Mouse (Mus musculus) liver, adult 2 months (tissue): ENCODE measurements around the gene Fam76a. TPM values are rescaled to one million over a fixed set of nuclear protein-coding genes. Genes with fewer than 3 reads are reported as not detected.

ENCODE experiments used
- DNase-seq: peaks from one replicate; pipeline ENCODE4 v3.0.0-alpha.2; 2011; ENCODE audit warnings: low read depth, low spot score; ENCODE audit errors: extremely low read depth
- H3K27ac ChIP-seq: fragments of 200-500 bp; replicated peaks from 2 replicates; pipeline ENCODE4 v1.5.1; 2012; ENCODE audit warnings: low read depth, mild to moderate bottlenecking, control low read depth, inconsistent platforms, low read length; ENCODE audit not compliant: insufficient read depth
- H3K27me3 ChIP-seq: fragments of 200-500 bp; 2 replicates; pipeline ENCODE4 v1.6.1; 2012; ENCODE audit warnings: mild to moderate bottlenecking, moderate library complexity, low read length, inconsistent platforms; ENCODE audit not compliant: control insufficient read depth, insufficient read depth
- H3K36me3 ChIP-seq: fragments of 200-500 bp; 2 replicates; pipeline ENCODE4 v1.6.1; 2012; ENCODE audit warnings: low read length, inconsistent platforms; ENCODE audit not compliant: control insufficient read depth, insufficient read depth
- H3K4me1 ChIP-seq: fragments of 200-500 bp; 2 replicates; pipeline ENCODE4 v1.6.1; 2011; ENCODE audit warnings: low read length; ENCODE audit not compliant: control insufficient read depth, insufficient read depth
- H3K4me3 ChIP-seq: fragments of 200-500 bp; 2 replicates; pipeline ENCODE4 v1.5.1; 2011; ENCODE audit warnings: low read depth, mild to moderate bottlenecking, control low read depth, low read length, moderate library complexity; ENCODE audit not compliant: insufficient read depth
- H3K79me2 ChIP-seq: fragments of 200-500 bp; 2 replicates; pipeline ENCODE4 v1.6.1; 2012; ENCODE audit warnings: inconsistent platforms, mild to moderate bottlenecking, low read length, moderate library complexity; ENCODE audit not compliant: control insufficient read depth, insufficient read depth
- H3K9ac ChIP-seq: fragments of 200-500 bp; 2 replicates; pipeline ENCODE4 v1.6.1; 2012; ENCODE audit warnings: low read depth, mild to moderate bottlenecking, control low read depth, inconsistent platforms, low read length
- CTCF ChIP-seq: fragments of 200-500 bp; IDR thresholded peaks from 2 replicates; pipeline ENCODE4 v1.5.1; 2011; ENCODE audit warnings: low read depth, low read length, control low read depth
- POLR2A ChIP-seq: fragments of 200-500 bp; IDR thresholded peaks from 2 replicates; pipeline ENCODE4 v1.6.1; 2011; ENCODE audit warnings: low read length, control low read depth; ENCODE audit not compliant: insufficient read depth; ENCODE audit errors: extremely low read depth
- WGBS: fragments of 180-500 bp; shearing (Covaris S2); methylation state at CpG from one replicate; pipeline ENCODE4 v1.1.7; 2018; 5-methylcytosine and 5-hydroxymethylcytosine counted together
- polyA plus RNA-seq: library from polyadenylated mRNA; depleted of rRNA; stranded (reverse); fragments of >200 nt; gene quantifications from 2 replicates; pipeline ENCODE4 v1.2.3, GENCODE M21; 2012
- total RNA-seq: library from RNA; depleted of rRNA; stranded (reverse); fragments of >200 nt; gene quantifications from 2 replicates; pipeline ENCODE4 v1.2.3, GENCODE M21; 2014

Fam76a gene
- total and polyA plus RNA-seq, 2 experiments = 5.8 to 11.3 TPM

DNA sequence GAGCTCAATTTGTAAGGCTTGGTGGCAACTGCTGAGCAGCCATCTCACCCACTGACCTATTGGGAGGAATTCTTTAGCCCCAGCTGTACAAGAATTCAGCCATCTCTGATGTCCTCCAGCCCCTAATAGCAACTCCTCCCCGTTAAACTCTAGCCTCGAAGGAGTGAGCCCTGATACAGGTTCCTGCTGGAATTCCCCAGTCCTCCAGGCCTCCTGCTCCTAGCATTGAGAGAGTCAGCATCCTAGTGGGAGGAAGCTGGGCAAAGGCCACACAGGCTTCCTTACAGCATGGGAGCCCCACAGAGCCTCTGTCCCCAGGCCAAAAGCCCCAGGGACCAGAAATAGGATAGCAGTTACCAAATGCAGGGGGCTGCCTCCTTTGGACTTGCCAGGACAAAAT lies 41.1 kb upstream of the Fam76a start:
- no peaks in the 10 kb centered on the region for H3K79me2 ChIP-seq
- peaks cover 25% of the 10 kb centered on the region for H3K4me1 ChIP-seq
- TF ChIP-seq POLR2A = no peak
- TF ChIP-seq CTCF = no peak
- no peaks in the 10 kb centered on the region for H3K27me3 ChIP-seq
- DNase-seq = no peak
- no peak overlapping the region for H3K27ac ChIP-seq
- 76% methylated on average over 2 of the region's 2 CpGs for WGBS
- no peak overlapping the region for H3K9ac ChIP-seq
- no peak overlapping the region for H3K4me3 ChIP-seq
- no peaks in the 10 kb centered on the region for H3K36me3 ChIP-seq

DNA sequence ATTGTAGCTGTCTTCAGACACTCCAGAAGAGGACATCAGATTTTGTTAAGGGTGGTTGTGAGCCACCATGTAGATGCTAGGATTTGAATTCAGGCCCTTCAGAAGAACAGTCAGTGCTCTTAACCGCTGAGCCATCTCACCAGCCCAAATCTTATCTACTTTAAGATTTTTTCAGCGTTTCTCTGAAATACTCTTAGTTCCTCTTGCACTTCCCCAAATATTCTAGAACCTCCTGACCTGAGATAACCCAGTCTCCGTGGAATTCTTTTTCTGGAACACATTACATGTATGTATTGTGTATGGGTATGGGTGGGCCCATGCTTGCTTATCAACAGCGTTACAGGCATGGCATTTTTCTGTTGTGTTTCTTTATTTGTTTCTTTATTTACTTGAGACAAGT lies 40.3 kb upstream of the Fam76a start:
- Histone ChIP-seq H3K4me3 (no peak overlapping the region), H3K9ac (no peak overlapping the region), H3K27me3 (no peaks in the 10 kb centered on the region), H3K79me2 (no peaks in the 10 kb centered on the region), H3K4me1 (peaks cover 25% of the 10 kb centered on the region), H3K27ac (no peak overlapping the region), H3K36me3 (no peaks in the 10 kb centered on the region)
- TF ChIP-seq POLR2A = no peak
- 83% methylated on average over 4 of the region's 4 CpGs for WGBS
- DNase-seq = no peak

DNA sequence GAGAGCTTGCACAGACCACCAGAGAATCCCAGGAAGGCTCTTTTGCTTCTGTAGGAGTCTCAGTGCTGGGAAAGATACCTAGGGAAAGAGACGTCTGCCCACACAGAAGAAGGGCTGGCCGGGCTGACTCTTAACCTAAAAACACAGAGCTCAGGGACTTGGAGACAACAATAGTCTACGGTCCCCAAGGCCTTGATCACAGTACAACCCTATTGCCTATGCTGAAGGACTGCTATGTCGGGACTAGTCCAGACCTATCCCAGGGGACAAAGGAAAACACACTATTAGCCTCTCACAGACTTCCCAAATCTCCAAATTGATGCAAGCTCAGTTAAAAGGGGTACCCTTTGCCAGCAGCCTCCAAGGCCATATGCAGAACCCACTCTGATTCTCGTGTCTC lies 39.5 kb upstream of the Fam76a start:
- Histone ChIP-seq H3K4me1 (peaks cover 25% of the 10 kb centered on the region), H3K27ac (no peak overlapping the region), H3K4me3 (no peak overlapping the region), H3K9ac (no peak overlapping the region), H3K79me2 (no peaks in the 10 kb centered on the region), H3K36me3 (no peaks in the 10 kb centered on the region), H3K27me3 (no peaks in the 10 kb centered on the region)
- no peak for DNase-seq
- TF ChIP-seq CTCF (no peak), POLR2A (no peak)
- WGBS = 93% methylated on average over 5 of the region's 5 CpGs

DNA sequence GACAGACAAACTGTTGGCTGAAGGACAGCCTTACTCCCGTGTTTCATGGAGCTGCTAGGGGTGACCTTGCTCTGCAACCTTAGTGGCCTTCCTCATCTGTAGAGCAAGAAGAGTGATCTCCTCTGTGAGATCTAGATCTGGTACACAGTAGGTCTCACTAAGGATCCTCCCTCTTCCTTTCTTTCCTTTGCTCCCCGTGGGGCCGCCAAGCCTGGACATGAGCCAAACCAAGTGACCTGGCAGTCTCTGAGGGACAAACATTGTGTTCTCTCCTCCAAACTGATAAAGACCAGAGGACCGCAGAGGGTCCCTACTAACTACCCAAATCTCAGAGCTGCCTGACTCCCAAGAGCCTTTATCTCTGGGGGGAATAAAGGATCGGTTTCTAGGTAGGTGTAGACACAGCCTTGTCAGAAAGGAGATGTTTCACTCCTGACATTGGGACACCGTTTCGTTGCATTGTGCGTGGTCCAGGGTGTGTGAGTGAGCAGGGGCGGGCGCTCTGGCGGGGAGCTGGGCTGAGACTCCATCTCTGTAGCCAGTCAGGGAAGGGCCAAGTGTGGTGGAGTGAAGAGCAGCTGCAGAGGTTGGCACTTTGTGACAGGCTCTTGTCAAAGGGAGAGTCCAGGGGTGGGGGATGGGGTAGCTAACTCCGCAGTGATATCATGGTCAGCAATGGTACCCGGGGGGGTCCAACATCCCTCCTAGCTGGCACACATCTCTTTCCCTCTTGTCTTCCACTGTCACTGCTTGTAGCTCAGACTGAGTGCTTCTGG lies 38.7 kb upstream of the Fam76a start:
- H3K27ac ChIP-seq = peak overlapping the region; percentile 71
- H3K36me3 ChIP-seq = no peaks in the 10 kb centered on the region
- no peaks in the 10 kb centered on the region for H3K27me3 ChIP-seq
- 39% methylated on average over 13 of the region's 13 CpGs for WGBS
- H3K4me1 ChIP-seq = peaks cover 25% of the 10 kb centered on the region
- DNase-seq = peak; percentile 68
- no peak overlapping the region for H3K4me3 ChIP-seq
- TF ChIP-seq CTCF (no peak), POLR2A (no peak)
- H3K9ac ChIP-seq = 0 out of 2 replicates have a peak overlapping the region, but pooled peaks have one; percentile 10
- H3K79me2 ChIP-seq = no peaks in the 10 kb centered on the region

DNA sequence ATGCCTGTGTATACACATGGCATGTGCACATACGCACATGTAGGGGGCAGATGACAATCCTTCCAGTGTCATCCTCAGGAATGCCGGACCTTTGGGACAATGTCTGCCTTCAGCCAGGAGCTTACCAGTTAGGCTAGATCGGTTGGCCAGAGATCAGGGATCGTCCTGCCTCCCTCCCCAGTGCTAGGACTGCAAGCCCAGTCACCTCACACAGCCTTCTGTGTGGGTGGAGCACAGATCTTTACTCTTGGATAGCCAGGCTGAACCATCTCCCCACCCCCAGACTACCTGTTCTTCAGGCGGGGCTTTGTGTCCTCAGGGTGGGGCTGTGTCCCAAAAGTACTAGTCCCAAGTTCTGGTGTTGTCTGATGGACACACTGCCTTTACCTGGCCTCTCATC lies 38.0 kb upstream of the Fam76a start:
- H3K4me3 ChIP-seq = no peak overlapping the region
- no peak for TF ChIP-seq POLR2A
- 0 out of 2 replicates have a peak, but pooled peaks have one; percentile 2 for TF ChIP-seq CTCF
- peak; percentile 91 for DNase-seq
- no peaks in the 10 kb centered on the region for H3K27me3 ChIP-seq
- H3K4me1 ChIP-seq = peaks cover 25% of the 10 kb centered on the region
- peak overlapping the region; percentile 71 for H3K27ac ChIP-seq
- no peak overlapping the region for H3K9ac ChIP-seq
- H3K79me2 ChIP-seq = no peaks in the 10 kb centered on the region
- no peaks in the 10 kb centered on the region for H3K36me3 ChIP-seq
- WGBS = 10% methylated on average over 5 of the region's 5 CpGs

DNA sequence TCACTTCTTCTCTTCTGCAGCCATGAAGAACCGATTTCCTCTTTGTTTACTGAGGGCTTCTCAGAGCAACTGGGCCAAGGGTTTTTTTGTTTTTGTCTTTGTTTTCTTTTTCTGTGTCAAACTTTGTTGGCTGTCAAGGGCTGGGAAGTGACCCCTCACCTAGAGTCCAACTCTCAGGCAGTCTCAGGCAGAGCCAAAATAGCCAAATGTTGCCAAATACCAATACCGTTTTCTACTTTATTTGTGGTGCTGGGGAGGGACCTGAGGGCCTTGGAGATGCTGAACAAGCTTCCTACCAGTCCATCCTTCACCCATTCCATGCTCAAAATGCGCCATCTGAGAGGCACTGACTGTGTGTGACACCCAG lies 37.3 kb upstream of the Fam76a start:
- no peak overlapping the region for H3K9ac ChIP-seq
- peaks cover 25% of the 10 kb centered on the region for H3K4me1 ChIP-seq
- no peak overlapping the region for H3K4me3 ChIP-seq
- 10% methylated on average over 3 of the region's 3 CpGs for WGBS
- no peaks in the 10 kb centered on the region for H3K36me3 ChIP-seq
- no peaks in the 10 kb centered on the region for H3K79me2 ChIP-seq
- H3K27me3 ChIP-seq = no peaks in the 10 kb centered on the region
- H3K27ac ChIP-seq = peak overlapping the region; percentile 71
- DNase-seq = peak; percentile 92
- TF ChIP-seq CTCF = no peak
- TF ChIP-seq POLR2A = no peak
